In the genomic region with DNA sequence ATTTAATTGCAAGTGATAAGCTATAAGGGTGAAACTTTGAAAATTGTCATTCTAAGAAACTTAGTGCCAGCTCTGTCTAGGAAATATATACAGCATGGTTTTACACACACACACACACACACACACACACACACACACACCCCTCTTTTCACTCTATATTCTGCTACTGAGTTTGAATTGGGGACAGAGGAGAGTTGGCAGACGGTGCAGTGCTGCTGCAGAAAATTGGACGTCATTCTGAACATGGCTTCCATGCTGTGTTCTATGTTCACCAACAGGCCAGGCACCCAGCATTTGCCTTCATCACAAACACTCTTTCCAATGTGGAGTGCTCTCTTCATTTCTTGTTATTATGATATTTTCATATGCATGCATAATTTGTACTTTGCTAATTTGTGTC, we compare ENCODE assay signal across 26 mouse cellular contexts.
"Had no signal": no experiment of that assay in that cellular context is flagged by ENCODE, and none has a peak within 500 bp of the region (broad histone marks: within the 10 kb centered on the region; RNA-seq: fewer than 3 reads in every experiment).

No protein-coding gene starts in this region.

- H3K27ac ChIP-seq: heart, embryonic 13.5 days; heart, embryonic 15.5 days; hindbrain, embryonic 13.5 days; hindbrain, embryonic 15.5 days; hindbrain, postnatal 0 days; kidney, embryonic 15.5 days; kidney, postnatal 0 days; limb, embryonic 13.5 days; limb, embryonic 15.5 days; liver, embryonic 12.5 days; liver, embryonic 14.5 days had no signal

- H3K4me3 ChIP-seq: heart, embryonic 13.5 days; heart, embryonic 15.5 days; hindbrain, embryonic 13.5 days; hindbrain, embryonic 15.5 days; kidney, embryonic 15.5 days; limb, embryonic 13.5 days; limb, embryonic 15.5 days; liver, embryonic 12.5 days had no signal

- H3K27me3 ChIP-seq: heart, embryonic 13.5 days; heart, embryonic 15.5 days; hindbrain, embryonic 13.5 days; hindbrain, embryonic 15.5 days; kidney, embryonic 15.5 days; limb, embryonic 13.5 days; limb, embryonic 15.5 days; liver, embryonic 12.5 days had no signal

- DNase-seq: gastrocnemius, postnatal 14 days; gastrocnemius, postnatal 36 days; heart, adult 18-20 months; heart, postnatal 14 days; heart, postnatal 36 days; kidney, adult 11 months; kidney, adult 2 months; kidney, adult 9 months; kidney, postnatal 14 days; kidney, postnatal 36 days; layer of hippocampus, adult 9-11 months; layer of hippocampus, postnatal 36 days; left cerebral cortex, postnatal 4 days had no signal

- ATAC-seq: hindbrain, postnatal 0 days; intestine, embryonic 16.5 days; liver, embryonic 12.5 days had no signal

- H3K4me1 ChIP-seq: hindbrain, embryonic 13.5 days; hindbrain, embryonic 15.5 days; kidney, embryonic 15.5 days; limb, embryonic 13.5 days; liver, embryonic 12.5 days had no signal

- H3K36me3 ChIP-seq: heart, embryonic 13.5 days; heart, embryonic 15.5 days; hindbrain, embryonic 13.5 days; hindbrain, embryonic 15.5 days; kidney, embryonic 15.5 days; limb, embryonic 13.5 days; limb, embryonic 15.5 days; liver, embryonic 12.5 days had no signal

- H3K9ac ChIP-seq: heart, embryonic 13.5 days; heart, embryonic 15.5 days; hindbrain, embryonic 13.5 days; hindbrain, embryonic 15.5 days; kidney, embryonic 15.5 days; limb, embryonic 13.5 days; limb, embryonic 15.5 days; liver, embryonic 12.5 days; liver, embryonic 14.5 days had no signal

- H3K9me3 ChIP-seq: heart, embryonic 13.5 days; heart, embryonic 15.5 days; hindbrain, embryonic 13.5 days; hindbrain, embryonic 15.5 days; kidney, embryonic 15.5 days; limb, embryonic 13.5 days; limb, embryonic 15.5 days; liver, embryonic 12.5 days had no signal

- H3K4me2 ChIP-seq: heart, embryonic 11.5 days; heart, embryonic 13.5 days; heart, embryonic 15.5 days; hindbrain, embryonic 13.5 days; hindbrain, embryonic 15.5 days; kidney, embryonic 15.5 days; limb, embryonic 13.5 days; limb, embryonic 15.5 days; liver, embryonic 12.5 days had no signal
